Mouse (Mus musculus) ovary, adult 18-20 months (tissue): ENCODE measurements around the gene Ccn6.
A peak's percentile ranks its signal among the peaks of the same experiment; 100 is the strongest.

Experiments
- DNase-seq: peaks from one replicate; pipeline ENCODE4 v3.0.0; 2022; ENCODE audit warnings: low spot score, mixed read lengths

The Ccn6 gene

GRCm38 (mm10) chr10:39161406-39161805 is 2.2 kb downstream of the Ccn6 start:
- DNase-seq, result no peak

GRCm38 (mm10) chr10:39158306-39158705 is 5.3 kb downstream of the Ccn6 start:
- no peak for DNase-seq

- no peak for DNase-seq
These were observed 6.3 kb downstream of the Ccn6 start for GRCm38 (mm10) chr10:39157321-39157720.

GRCm38 (mm10) chr10:39156719-39157118 is 6.9 kb downstream of the Ccn6 start:
- DNase-seq, result no peak

- no peak for DNase-seq
These were observed 21.4 kb downstream of the Ccn6 start for GRCm38 (mm10) chr10:39142216-39142615.

GRCm38 (mm10) chr10:39141401-39141800 is 22.2 kb downstream of the Ccn6 start:
- DNase-seq, result no peak

- DNase-seq, result no peak
These were observed 22.8 kb downstream of the Ccn6 start for GRCm38 (mm10) chr10:39140843-39141242.

GRCm38 (mm10) chr10:39138761-39139160 is 24.8 kb downstream of the Ccn6 start:
- DNase-seq, result no peak

GRCm38 (mm10) chr10:39137766-39138165 is 25.8 kb downstream of the Ccn6 start:
- DNase-seq, result no peak

- DNase-seq, result peak; percentile 86
These were observed 29.9 kb downstream of the Ccn6 start, which contains the start of the genes Fam229b and Tube1 for GRCm38 (mm10) chr10:39133462-39134310. Fam229b (minus strand) TSS chr10:39133914. Tube1 (plus strand) TSS chr10:39133976.

GRCm38 (mm10) chr10:39121412-39121811 is 42.2 kb downstream of the Ccn6 start:
- no peak for DNase-seq

GRCm38 (mm10) chr10:39109489-39109874 is 54.1 kb downstream of the Ccn6 start:
- no peak for DNase-seq

- no peak for DNase-seq
These were observed 54.6 kb downstream of the Ccn6 start for GRCm38 (mm10) chr10:39108837-39109488.

GRCm38 (mm10) chr10:39106935-39107334 is 56.7 kb downstream of the Ccn6 start:
- DNase-seq, result no peak

- no peak for DNase-seq
These were observed 57.2 kb downstream of the Ccn6 start for GRCm38 (mm10) chr10:39106413-39106812.

GRCm38 (mm10) chr10:39104803-39105449 is 58.7 kb downstream of the Ccn6 start:
- no peak for DNase-seq
